Mouse (Mus musculus) adrenal gland, postnatal 10 days (tissue): Measurements from ENCODE around the gene Rad17. TPM values are rescaled to one million over a fixed set of nuclear protein-coding genes. Genes with fewer than 3 reads are reported as not detected.

ENCODE experiments used
- DNase-seq: peaks from one replicate; pipeline ENCODE4 v3.0.0; 2021; ENCODE audit warnings: mixed read lengths
- total RNA-seq, 2 experiments: library from RNA; stranded (reverse); gene quantifications; 2 replicates each; pipeline ENCODE4 v1.2.3; 2021

Gene Rad17
- total RNA-seq, 2 experiments from 2014 or later, result 20.4 to 21.4 TPM

- DNase-seq, result no peak
These were observed 80.1 kb downstream of the Rad17 start for GRCm38 (mm10) chr13:100570713-100571112.

- no peak for DNase-seq
These were observed 82.5 kb downstream of the Rad17 start for GRCm38 (mm10) chr13:100568359-100568758.

Other genes with a start within 250 kb of the Rad17 start
- gene Naip1, start 198.2 kb downstream of the Rad17 start, total RNA-seq, result under 1 TPM; 0.09 to 0.15 TPM
- gene Gtf2h2, start 158.5 kb downstream of the Rad17 start, total RNA-seq, result 10 to 100 TPM; 32.7 to 35.0 TPM
- 1 to 10 TPM; 8.0 to 8.3 TPM for gene Ocln, start 98.3 kb downstream of the Rad17 start, total RNA-seq
- 1 to 10 TPM; 1.4 to 1.8 TPM for gene Marveld2, start 34.1 kb downstream of the Rad17 start, total RNA-seq
- gene Ak6, start 72 bp downstream of the Rad17 start, total RNA-seq, result 10 to 100 TPM; 75.2 to 80.4 TPM
- 10 to 100 TPM; 15.4 to 19.5 TPM for gene Taf9, start 528 bp upstream of the Rad17 start, total RNA-seq
- gene Ccdc125, start 18.7 kb upstream of the Rad17 start, total RNA-seq, result 1 to 10 TPM; 3.9 to 4.3 TPM
- gene Cdk7, start 79.9 kb upstream of the Rad17 start, total RNA-seq, result 10 to 100 TPM; 42.2 to 42.3 TPM
- 100 to 1,000 TPM; 235 to 250 TPM for gene Mrps36, start 93.6 kb upstream of the Rad17 start, total RNA-seq
- 1 to 10 TPM; 4.5 to 6.2 TPM for gene Cenph, start 124.8 kb upstream of the Rad17 start, total RNA-seq
- gene Ccnb1, start 135.5 kb upstream of the Rad17 start, total RNA-seq, result 10 to 100 TPM; 25.6 to 35.0 TPM
- gene Slc30a5, start 182.4 kb upstream of the Rad17 start, total RNA-seq, result 10 to 100 TPM; 47.4 to 47.5 TPM